Mouse (Mus musculus) cerebellum, postnatal 10 days (tissue): ENCODE data around the gene Insm1.

Source experiments
- DNase-seq, 2 experiments: peaks; one replicate each; pipeline ENCODE4 v3.0.0; 2021; ENCODE audit warnings: mixed read lengths in 2 of 2

Gene Insm1

GRCm38 (mm10) chr2:146221076-146221928 lies at the start of gene Insm1:
TSS of gene Insm1 (plus strand) at chr2:146221921.
- peak; percentile 92 to 96 for DNase-seq

GRCm38 (mm10) chr2:146172106-146172505 lies 49.6 kb upstream of the Insm1 start:
- peak in 1 of 2 experiments; percentile 62 for DNase-seq

GRCm38 (mm10) chr2:146174173-146174572 lies 47.5 kb upstream of the Insm1 start:
- peak; percentile 50 to 62 for DNase-seq

GRCm38 (mm10) chr2:146178718-146179117 lies 43.0 kb upstream of the Insm1 start:
- DNase-seq, result no peak

- peak; percentile 66 to 74 for DNase-seq
These were observed 37.6 kb upstream of the Insm1 start for GRCm38 (mm10) chr2:146183830-146184793.

GRCm38 (mm10) chr2:146196126-146196525 lies 25.6 kb upstream of the Insm1 start:
- DNase-seq, result no peak

- DNase-seq, result no peak
These were observed 23.8 kb upstream of the Insm1 start for GRCm38 (mm10) chr2:146197947-146198346.

GRCm38 (mm10) chr2:146210968-146211367 lies 10.8 kb upstream of the Insm1 start:
- no peak for DNase-seq

- DNase-seq, result peak; percentile 89 to 93
These were observed 7.0 kb upstream of the Insm1 start for GRCm38 (mm10) chr2:146214715-146215114.

GRCm38 (mm10) chr2:146216111-146217064 lies 5.3 kb upstream of the Insm1 start:
- DNase-seq, result no peak

GRCm38 (mm10) chr2:146217227-146217980 lies 4.3 kb upstream of the Insm1 start:
- DNase-seq, result peak in 1 of 2 experiments; percentile 41

- DNase-seq, result peak; percentile 65
These were observed 3.5 kb upstream of the Insm1 start for GRCm38 (mm10) chr2:146218161-146218691.

GRCm38 (mm10) chr2:146218881-146219535 lies 2.7 kb upstream of the Insm1 start:
- DNase-seq, result peak; percentile 34 to 47

- DNase-seq, result peak; percentile 46 to 49
These were observed 1.9 kb upstream of the Insm1 start for GRCm38 (mm10) chr2:146219791-146220190.

GRCm38 (mm10) chr2:146220591-146221075 lies 1.1 kb upstream of the Insm1 start:
- peak; percentile 84 to 90 for DNase-seq

- peak; percentile 98 to 99 for DNase-seq
These were observed 183 bp downstream of the Insm1 start for GRCm38 (mm10) chr2:146221929-146222278.

- DNase-seq, result peak; percentile 70 to 76
These were observed 806 bp downstream of the Insm1 start for GRCm38 (mm10) chr2:146222279-146223175.

GRCm38 (mm10) chr2:146223176-146223905 lies 1.6 kb downstream of the Insm1 start:
- peak; percentile 85 for DNase-seq
